Mouse (Mus musculus): ENCODE results near the gene Clmn.

GRCm38 (mm10) chr12:104908024-104908781, 43.3 kb upstream of the Clmn start:
- no peak for TF ChIP-seq POLR2A (IDR thresholded peaks at IDR 0.05; ENCODE audit: insufficient read depth, low read depth, low read length)
- TF ChIP-seq CTCF (IDR thresholded peaks at IDR 0.05; ENCODE audit: insufficient read depth, low read depth, low read length) = no peak

All from olfactory bulb, adult 2 months (tissue).